Mouse (Mus musculus): ENCODE data around the gene Gnb5. TPM values are rescaled to one million over a fixed set of nuclear protein-coding genes. Genes with fewer than 3 reads are reported as not detected.

Gnb5 gene
- polyA plus RNA-seq, 1 experiment from 2014 or later = 24.6 TPM

GRCm38 (mm10) chr9:75365195-75365594 is 59.1 kb downstream of the Gnb5 start:
- Histone ChIP-seq H3K4me2 (no peak overlapping the region), H3K9me3 (no peaks in the 10 kb centered on the region), H3K36me3 (no peaks in the 10 kb centered on the region), H3K9ac (no peak overlapping the region), H3K4me1 (no peaks in the 10 kb centered on the region), H3K27me3 (no peaks in the 10 kb centered on the region), H3K27ac (no peak overlapping the region), H3K4me3 (no peak overlapping the region)
- no peak for ATAC-seq (ENCODE audit: insufficient number of reproducible peaks, low FRiP score, low TSS enrichment, low read depth)
- 88% methylated on average over 4 of the region's 4 CpGs for WGBS

- no peak overlapping the region for H3K4me2 ChIP-seq
- no peaks in the 10 kb centered on the region for H3K36me3 ChIP-seq
- no peak overlapping the region for H3K9ac ChIP-seq
- no peak overlapping the region for H3K27ac ChIP-seq
- H3K9me3 ChIP-seq = no peaks in the 10 kb centered on the region
- WGBS = 56% methylated on average over 5 of the region's 5 CpGs
- no peak for ATAC-seq (ENCODE audit: insufficient number of reproducible peaks, low FRiP score, low TSS enrichment, low read depth)
- no peaks in the 10 kb centered on the region for H3K27me3 ChIP-seq
- no peak overlapping the region for H3K4me3 ChIP-seq
- H3K4me1 ChIP-seq = no peaks in the 10 kb centered on the region
Observed at GRCm38 (mm10) chr9:75366191-75366590, 60.1 kb downstream of the Gnb5 start.

GRCm38 (mm10) chr9:75368779-75369178 is 62.7 kb downstream of the Gnb5 start:
- no peak for ATAC-seq (ENCODE audit: insufficient number of reproducible peaks, low FRiP score, low TSS enrichment, low read depth)
- H3K4me2 ChIP-seq = no peak overlapping the region
- H3K4me3 ChIP-seq = no peak overlapping the region
- no peaks in the 10 kb centered on the region for H3K27me3 ChIP-seq
- H3K9me3 ChIP-seq = no peaks in the 10 kb centered on the region
- no peaks in the 10 kb centered on the region for H3K4me1 ChIP-seq
- WGBS = 76% methylated on average over 3 of the region's 3 CpGs
- no peak overlapping the region for H3K27ac ChIP-seq
- H3K9ac ChIP-seq = no peak overlapping the region
- H3K36me3 ChIP-seq = no peaks in the 10 kb centered on the region

GRCm38 (mm10) chr9:75375606-75376005 is 69.5 kb downstream of the Gnb5 start:
- Histone ChIP-seq H3K9ac (no peak overlapping the region), H3K4me1 (no peaks in the 10 kb centered on the region), H3K9me3 (no peaks in the 10 kb centered on the region), H3K27me3 (no peaks in the 10 kb centered on the region), H3K4me2 (no peak overlapping the region), H3K4me3 (no peak overlapping the region), H3K27ac (no peak overlapping the region), H3K36me3 (no peaks in the 10 kb centered on the region)
- WGBS = 92% methylated on average over 9 of the region's 9 CpGs
- no peak for ATAC-seq (ENCODE audit: insufficient number of reproducible peaks, low FRiP score, low TSS enrichment, low read depth)

GRCm38 (mm10) chr9:75376428-75376827 is 70.3 kb downstream of the Gnb5 start:
- 73% methylated on average over 1 of the region's 1 CpGs for WGBS
- ATAC-seq (ENCODE audit: insufficient number of reproducible peaks, low FRiP score, low TSS enrichment, low read depth) = no peak
- H3K9me3 ChIP-seq = no peaks in the 10 kb centered on the region
- H3K4me2 ChIP-seq = no peak overlapping the region
- H3K9ac ChIP-seq = no peak overlapping the region
- no peaks in the 10 kb centered on the region for H3K4me1 ChIP-seq
- no peaks in the 10 kb centered on the region for H3K36me3 ChIP-seq
- no peak overlapping the region for H3K27ac ChIP-seq
- no peak overlapping the region for H3K4me3 ChIP-seq
- no peaks in the 10 kb centered on the region for H3K27me3 ChIP-seq

GRCm38 (mm10) chr9:75378774-75379173 is 72.7 kb downstream of the Gnb5 start:
- H3K36me3 ChIP-seq = no peaks in the 10 kb centered on the region
- no peak overlapping the region for H3K9ac ChIP-seq
- H3K4me2 ChIP-seq = no peak overlapping the region
- no peaks in the 10 kb centered on the region for H3K9me3 ChIP-seq
- no peak overlapping the region for H3K4me3 ChIP-seq
- H3K27ac ChIP-seq = no peak overlapping the region
- no peaks in the 10 kb centered on the region for H3K4me1 ChIP-seq
- H3K27me3 ChIP-seq = no peaks in the 10 kb centered on the region
- WGBS = 82% methylated on average over 2 of the region's 2 CpGs
- no peak for ATAC-seq (ENCODE audit: insufficient number of reproducible peaks, low FRiP score, low TSS enrichment, low read depth)

GRCm38 (mm10) chr9:75382825-75383224 is 76.7 kb downstream of the Gnb5 start:
- no peak overlapping the region for H3K27ac ChIP-seq
- peaks cover 14% of the 10 kb centered on the region for H3K36me3 ChIP-seq
- H3K4me1 ChIP-seq = no peaks in the 10 kb centered on the region
- H3K9ac ChIP-seq = no peak overlapping the region
- H3K4me3 ChIP-seq = no peak overlapping the region
- ATAC-seq (ENCODE audit: insufficient number of reproducible peaks, low FRiP score, low TSS enrichment, low read depth) = no peak
- H3K27me3 ChIP-seq = no peaks in the 10 kb centered on the region
- no peak overlapping the region for H3K4me2 ChIP-seq
- 86% methylated on average over 14 of the region's 14 CpGs for WGBS
- H3K9me3 ChIP-seq = no peaks in the 10 kb centered on the region

GRCm38 (mm10) chr9:75383785-75384184 is 77.7 kb downstream of the Gnb5 start:
- Histone ChIP-seq H3K27ac (no peak overlapping the region), H3K9me3 (no peaks in the 10 kb centered on the region), H3K4me1 (no peaks in the 10 kb centered on the region), H3K4me2 (no peak overlapping the region), H3K9ac (no peak overlapping the region), H3K4me3 (no peak overlapping the region), H3K27me3 (no peaks in the 10 kb centered on the region), H3K36me3 (peaks cover 20% of the 10 kb centered on the region)
- ATAC-seq (ENCODE audit: insufficient number of reproducible peaks, low FRiP score, low TSS enrichment, low read depth) = no peak
- 85% methylated on average over 9 of the region's 9 CpGs for WGBS

GRCm38 (mm10) chr9:75384337-75384962 is 78.4 kb downstream of the Gnb5 start:
- no peak overlapping the region for H3K27ac ChIP-seq
- H3K4me2 ChIP-seq = no peak overlapping the region
- no peak overlapping the region for H3K9ac ChIP-seq
- no peaks in the 10 kb centered on the region for H3K9me3 ChIP-seq
- no peak for ATAC-seq (ENCODE audit: insufficient number of reproducible peaks, low FRiP score, low TSS enrichment, low read depth)
- no peak overlapping the region for H3K4me3 ChIP-seq
- H3K27me3 ChIP-seq = no peaks in the 10 kb centered on the region
- H3K36me3 ChIP-seq = peaks cover 27% of the 10 kb centered on the region
- no peaks in the 10 kb centered on the region for H3K4me1 ChIP-seq
- 86% methylated on average over 3 of the region's 3 CpGs for WGBS

GRCm38 (mm10) chr9:75385218-75385974 is 79.3 kb downstream of the Gnb5 start:
- no peak for ATAC-seq (ENCODE audit: insufficient number of reproducible peaks, low FRiP score, low TSS enrichment, low read depth)
- WGBS = 82% methylated on average over 9 of the region's 9 CpGs
- H3K4me2 ChIP-seq = no peak overlapping the region
- H3K36me3 ChIP-seq = peaks cover 34% of the 10 kb centered on the region
- no peaks in the 10 kb centered on the region for H3K27me3 ChIP-seq
- H3K27ac ChIP-seq = no peak overlapping the region
- H3K4me3 ChIP-seq = no peak overlapping the region
- H3K4me1 ChIP-seq = no peaks in the 10 kb centered on the region
- no peak overlapping the region for H3K9ac ChIP-seq
- H3K9me3 ChIP-seq = no peaks in the 10 kb centered on the region

GRCm38 (mm10) chr9:75393251-75393650 is 87.2 kb downstream of the Gnb5 start:
- Histone ChIP-seq H3K9me3 (no peaks in the 10 kb centered on the region), H3K4me1 (no peaks in the 10 kb centered on the region), H3K4me3 (no peak overlapping the region), H3K9ac (no peak overlapping the region), H3K4me2 (no peak overlapping the region), H3K27ac (no peak overlapping the region), H3K36me3 (peaks cover 76% of the 10 kb centered on the region), H3K27me3 (no peaks in the 10 kb centered on the region)
- no peak for ATAC-seq (ENCODE audit: insufficient number of reproducible peaks, low FRiP score, low TSS enrichment, low read depth)
- WGBS = 81% methylated on average over 12 of the region's 12 CpGs

Data from limb, embryonic 15.5 days (tissue).